Mouse (Mus musculus) embryo, embryonic 10.5 days (tissue): ENCODE measurements at regions not wholly inside any gene's neighbourhood (a gene's known extent, or its start where the extent isn't known, plus 50 kb on each side); places are given as distances from the start of the nearest gene placed in this dataset.

Experiments
- DNase-seq: peaks from one replicate; pipeline ENCODE4 v3.0.0-alpha.2; 2015; ENCODE audit warnings: low spot score

DNA sequence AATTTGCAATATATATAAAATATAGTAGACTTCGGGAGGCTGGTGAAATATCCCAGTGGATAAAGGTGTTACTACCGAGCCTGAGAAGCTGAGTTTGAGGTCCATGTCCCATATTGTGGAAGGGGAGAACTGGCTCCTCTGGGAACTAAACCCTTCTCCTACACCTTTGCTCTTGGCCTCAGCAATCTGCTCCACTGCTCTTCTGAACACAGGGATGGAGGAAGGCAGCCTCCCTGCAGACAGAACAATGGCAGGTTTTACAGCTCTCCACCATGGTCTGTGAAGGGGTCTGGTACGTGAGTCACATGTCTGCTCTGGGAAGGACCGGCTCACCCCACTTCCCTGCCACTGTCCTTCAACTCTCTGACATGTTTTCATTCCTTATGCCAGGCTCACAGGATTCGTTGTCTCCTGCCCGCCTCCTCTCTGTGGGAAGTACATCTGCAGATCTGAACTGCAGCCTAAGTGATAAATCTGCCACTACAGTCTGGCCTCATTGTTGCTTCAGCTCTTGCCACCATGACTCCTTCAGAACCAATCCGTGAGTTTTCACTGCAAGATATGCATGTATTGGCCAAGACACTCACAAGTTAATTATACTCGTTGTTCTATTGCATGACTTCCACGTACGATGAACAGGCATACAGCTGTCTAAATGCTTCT, 220.0 kb upstream of the Gm9767 start:
- DNase-seq: peak; percentile 19

DNA sequence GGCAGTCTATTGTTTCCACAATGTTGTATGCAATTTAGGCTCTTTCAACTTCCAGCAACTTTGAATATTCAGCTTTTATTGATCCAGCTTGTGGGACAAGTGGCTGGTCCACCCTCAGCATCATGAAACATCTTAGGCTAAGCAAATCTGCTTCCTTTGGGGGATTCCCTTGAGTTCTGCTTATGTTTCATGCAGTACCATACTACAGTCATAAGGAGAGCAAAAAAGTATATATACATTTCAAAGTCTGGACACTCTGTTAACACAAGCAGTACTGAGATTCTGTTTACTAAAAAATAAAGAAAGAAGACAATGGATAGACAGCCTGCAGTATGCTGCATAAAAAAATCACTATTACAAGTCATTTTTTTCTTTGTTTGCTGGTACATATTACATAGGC, 233.7 kb upstream of the Gm9767 start:
- DNase-seq: no peak

DNA sequence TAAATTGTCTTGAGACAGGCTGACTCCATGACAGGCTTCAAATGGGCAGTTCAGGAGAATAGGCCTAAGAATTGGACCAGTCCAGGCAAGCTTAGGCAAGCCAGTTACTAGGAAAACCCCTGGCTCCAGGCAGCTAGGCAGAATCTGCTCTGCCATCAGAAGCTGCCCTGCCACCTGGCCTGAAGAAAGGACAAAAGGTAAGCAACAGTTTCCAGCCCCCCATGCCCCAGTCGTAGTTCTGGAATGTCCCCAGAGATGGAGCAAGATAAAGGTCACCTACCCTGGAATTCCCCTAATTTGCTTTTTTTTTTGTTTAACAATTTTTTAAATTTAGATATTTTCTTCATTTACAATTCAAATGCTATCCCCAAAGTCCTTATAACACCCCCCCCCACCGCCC, 248.8 kb upstream of the Gm9767 start:
- no peak for DNase-seq

DNA sequence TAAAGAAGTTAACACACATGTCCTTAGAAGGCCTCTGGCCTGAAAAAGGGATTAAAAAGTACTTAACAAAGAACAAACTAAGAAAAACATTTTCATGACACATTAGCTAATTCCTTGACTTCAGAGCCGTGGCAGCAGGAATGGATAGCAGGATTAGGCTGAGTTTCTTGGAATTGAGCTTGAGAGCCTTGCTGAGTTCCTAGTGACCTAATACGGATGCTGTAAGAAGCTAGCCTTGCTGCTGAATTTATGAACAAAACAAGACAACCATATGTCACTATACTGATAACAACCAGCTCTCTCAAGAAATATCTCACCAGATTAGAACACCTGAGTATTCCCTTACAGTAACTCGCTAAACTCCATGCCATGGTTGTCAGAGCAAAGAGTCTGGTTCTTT, 268.2 kb upstream of the Smlr1 start:
- no peak for DNase-seq

DNA sequence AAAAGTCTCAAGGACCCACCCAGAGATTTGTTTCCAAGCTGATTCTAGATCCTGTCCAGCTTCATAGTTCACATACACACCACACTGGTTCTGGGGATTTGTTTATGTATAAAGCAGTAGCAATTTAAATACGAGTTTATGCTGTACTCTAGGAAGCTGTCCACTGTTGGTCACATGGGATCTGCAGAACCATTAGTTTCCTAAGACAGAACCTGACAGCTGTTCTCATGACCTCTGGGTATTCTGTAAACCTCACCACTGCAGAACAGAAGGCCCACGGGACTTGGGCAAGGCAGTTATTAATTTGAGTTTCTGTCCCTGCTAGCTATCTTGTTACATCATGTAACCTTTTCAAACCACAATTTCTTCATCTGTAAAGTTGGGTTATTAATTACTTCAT, 265.4 kb upstream of the Smlr1 start:
- no peak for DNase-seq

DNA sequence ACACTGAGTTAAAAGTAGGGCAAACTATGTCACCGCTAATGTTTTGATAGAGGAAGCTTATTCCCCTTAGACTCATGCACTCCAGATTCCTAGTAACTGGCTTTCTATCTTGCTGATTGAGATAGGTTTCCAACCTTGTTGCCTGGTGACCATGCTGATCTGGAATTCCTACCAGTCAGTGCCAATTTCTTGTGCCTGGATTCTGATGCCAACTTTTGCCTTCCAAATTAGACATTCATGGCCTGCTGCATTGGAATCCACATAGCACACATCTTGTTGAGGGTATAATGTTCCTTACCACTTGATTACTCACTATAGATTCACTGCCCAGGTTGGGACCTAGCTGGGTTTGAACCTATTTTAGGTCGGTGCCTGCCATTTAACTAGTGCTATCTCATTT, 262.8 kb upstream of the Smlr1 start:
- DNase-seq: no peak

DNA sequence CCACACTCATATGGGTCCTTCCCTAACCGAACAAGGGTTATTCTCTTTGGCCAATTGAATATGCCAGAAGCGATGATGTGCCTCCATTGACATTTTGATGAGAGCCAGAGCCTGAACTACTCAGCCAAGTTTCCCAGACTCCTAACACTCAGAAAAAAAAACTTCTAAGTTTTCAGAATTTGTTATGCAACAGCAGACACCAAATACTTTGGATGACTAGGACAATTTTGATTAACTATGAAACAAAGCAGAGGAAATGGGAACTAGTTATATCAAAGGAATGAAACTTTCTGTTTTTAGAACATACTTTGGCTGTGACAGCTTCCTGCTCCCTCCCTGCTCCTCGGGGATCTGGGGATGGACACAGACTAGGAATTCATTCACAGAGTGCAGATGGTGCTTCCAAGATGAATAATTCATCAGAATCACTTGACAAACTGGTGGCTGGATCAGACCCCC, 254.3 kb upstream of the Smlr1 start:
- no peak for DNase-seq

DNA sequence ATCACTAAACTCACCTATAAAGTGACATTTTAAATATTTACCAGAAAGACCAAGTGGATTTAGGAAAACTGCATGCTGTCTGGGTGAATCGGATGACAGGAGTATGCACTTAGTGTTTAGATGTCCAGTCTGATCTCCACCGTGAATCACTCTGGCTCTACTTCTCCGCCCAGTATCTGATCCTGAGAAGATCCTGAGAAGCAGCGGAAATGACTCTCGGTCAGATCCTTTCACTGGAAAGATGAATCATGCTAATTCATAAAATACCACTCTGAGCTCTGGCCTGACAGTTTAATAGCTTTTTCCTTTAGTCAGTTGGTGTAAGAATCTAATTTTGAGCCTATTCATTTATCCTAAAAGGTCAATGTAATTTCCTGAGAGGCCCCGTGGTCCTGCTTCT, 252.6 kb upstream of the Smlr1 start:
- no peak for DNase-seq

DNA sequence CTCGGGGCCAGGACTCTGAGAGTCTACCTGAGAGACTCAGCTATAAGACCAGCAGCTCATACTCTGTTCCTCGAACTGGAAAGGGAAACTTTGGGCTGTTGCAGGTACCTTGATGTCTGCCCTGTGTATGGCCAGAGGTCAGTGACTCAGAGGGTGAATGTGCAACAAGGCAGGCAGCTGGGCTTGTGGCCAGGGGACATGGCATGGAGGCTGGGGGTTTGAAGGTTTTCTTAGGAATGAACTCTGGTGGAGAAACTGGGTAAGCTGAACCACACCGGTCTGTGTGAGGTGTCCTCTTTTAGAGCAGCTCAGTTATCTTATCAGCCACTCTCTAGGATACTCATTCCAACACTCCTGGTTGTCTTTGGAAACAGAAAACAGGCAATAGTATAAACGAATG, 251.9 kb upstream of the Smlr1 start:
- DNase-seq: no peak

DNA sequence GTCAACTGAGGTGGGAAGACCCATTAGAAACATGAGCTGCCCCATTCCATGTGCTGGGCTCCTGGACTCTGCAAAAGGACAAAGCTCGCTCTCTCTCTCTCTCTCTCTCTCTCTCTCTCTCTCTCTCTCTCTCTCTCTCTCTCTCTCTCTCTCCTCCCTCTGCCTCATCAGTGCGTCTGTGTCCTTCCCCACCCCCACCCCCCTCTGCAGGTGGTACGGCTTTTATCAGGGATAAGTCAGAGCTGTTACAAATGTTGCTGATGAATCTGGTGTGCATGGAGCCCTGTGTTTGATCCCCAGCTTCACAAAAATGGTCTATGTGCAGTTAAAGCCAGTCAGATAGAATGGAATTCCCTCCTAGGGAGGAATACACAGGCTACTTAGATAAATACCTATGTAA, 247.8 kb upstream of the Smlr1 start:
- no peak for DNase-seq

DNA sequence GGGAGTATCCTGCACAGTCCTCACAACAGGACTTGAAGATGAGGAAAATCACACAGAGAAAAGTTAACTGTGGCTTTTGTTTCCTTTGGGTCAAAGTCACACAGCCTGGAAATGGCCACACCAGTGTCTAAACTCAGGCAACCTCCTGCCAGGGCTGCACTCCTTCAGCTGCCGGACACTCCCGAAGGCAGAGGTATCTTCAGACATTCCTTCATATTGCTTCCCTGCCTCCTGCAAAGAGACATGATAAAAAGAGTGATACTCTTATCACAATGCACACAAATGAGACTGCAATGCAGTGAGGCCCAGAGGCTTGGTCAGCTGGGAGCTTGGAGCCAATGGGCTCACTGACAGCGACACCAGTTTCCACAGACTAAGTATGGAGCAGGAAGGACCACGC, 243.4 kb upstream of the Smlr1 start:
- DNase-seq: no peak

DNA sequence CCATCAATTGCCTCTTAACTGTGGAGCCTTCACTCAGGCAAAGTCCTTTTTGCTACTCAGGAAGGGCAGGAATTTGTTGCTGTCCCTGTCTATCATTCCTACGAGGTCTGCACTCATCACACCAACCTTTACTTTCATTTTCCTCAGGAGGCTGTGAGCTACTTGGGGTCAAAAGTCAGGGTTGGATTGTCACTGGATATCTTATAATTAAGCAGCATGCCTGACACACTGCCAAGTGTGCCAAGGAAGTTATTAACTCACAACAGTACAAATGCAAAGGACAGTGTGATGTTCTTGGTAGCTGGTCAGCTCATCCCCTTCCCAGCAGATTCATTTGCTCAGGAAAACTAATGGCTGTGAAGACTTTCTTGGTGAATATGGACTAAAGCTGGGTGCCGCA, 241.7 kb upstream of the Smlr1 start:
- no peak for DNase-seq

DNA sequence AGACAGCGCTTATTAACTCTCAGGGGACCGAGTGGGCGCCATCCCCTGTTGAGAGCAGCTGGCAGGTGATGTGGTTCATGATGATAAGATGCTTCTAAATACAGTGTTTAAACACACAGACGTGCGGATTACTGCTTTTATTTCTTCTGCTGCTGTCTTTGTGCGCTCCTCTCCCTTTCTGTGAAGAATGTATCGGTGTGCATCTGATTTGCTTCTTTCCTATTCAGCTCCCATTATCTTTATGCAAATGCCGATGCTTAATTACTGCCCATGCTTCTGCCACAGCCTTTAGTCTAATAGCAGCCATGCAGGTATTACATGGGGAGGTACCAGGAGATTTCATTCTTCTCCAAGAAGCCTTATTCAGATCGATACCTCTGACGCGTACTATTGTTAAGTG, 240.6 kb upstream of the Smlr1 start:
- no peak for DNase-seq

DNA sequence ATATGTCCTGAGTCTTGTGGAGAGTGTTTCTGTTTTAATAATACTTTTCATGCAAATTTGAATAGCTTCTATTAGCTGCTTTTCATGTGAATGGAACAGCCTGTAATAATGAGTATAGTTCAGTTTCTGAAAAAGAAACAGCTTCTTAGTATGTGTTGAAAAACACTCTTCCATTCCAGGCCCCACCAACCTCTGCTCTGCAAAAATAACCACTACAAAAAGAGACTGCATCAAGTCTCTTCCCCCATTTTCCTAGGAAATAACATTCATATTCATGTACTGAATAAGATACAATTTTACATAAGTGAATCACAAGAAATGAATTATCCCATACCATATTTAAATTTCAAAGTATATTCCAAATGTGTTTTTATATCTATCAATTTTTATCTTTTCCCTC, 234.0 kb upstream of the Smlr1 start:
- DNase-seq: no peak

DNA sequence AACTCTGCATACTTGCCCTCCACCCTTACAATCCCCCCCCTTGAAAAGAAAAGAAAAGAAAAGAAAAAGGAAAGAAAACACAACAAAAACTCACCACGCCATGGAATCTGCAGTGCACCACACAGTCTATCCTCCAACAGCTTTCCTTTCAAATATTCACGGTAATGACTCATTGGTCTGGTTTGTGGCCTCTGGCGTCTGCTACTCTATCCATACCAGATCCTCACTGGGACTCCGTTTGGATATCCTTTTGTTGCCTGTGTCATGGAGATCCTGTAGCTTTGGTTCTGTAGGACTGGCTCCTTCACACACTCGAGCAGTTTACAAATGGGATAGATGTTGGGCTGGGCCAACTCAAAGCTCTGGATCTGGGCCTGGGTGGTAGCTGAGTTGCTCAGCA, 232.4 kb upstream of the Smlr1 start:
- no peak for DNase-seq

DNA sequence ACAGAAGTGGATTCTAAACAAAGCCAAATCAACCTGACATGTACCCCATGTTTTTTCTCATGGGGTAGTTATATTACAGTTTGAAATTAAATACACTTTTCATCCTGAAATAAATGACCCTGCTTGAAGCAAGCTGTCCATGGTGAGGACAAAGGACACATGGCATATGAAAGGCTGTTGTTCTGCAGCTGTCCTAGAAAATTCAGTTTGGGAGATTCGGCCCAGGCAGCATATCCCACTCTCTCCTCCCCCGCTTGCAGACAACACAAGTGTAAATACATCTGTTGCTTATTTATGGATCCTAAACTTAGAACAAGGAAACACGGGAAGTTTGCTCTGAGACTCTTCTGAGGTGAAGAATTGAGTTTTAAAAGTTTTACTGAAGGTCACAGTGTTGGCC, 218.2 kb upstream of the Smlr1 start:
- no peak for DNase-seq

DNA sequence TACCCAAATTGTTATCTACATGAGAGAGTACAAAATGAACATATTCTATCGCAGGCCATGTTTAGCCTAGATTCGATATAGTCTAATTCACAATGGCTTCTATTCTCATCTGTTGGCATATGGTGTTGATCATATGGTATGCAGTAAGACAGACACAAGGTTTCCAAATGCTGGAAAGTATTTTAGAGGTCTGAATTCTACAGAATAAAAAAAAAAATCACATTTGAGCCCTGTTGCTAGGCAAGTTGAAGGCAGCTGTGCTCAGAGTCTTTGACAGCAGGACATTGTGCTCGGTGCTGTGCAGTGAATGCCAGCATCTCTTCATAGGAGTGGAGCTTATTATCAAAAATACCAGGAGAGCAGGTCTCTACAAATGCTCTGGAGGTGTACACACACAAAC, 206.6 kb upstream of the Smlr1 start:
- peak; percentile 2 for DNase-seq

DNA sequence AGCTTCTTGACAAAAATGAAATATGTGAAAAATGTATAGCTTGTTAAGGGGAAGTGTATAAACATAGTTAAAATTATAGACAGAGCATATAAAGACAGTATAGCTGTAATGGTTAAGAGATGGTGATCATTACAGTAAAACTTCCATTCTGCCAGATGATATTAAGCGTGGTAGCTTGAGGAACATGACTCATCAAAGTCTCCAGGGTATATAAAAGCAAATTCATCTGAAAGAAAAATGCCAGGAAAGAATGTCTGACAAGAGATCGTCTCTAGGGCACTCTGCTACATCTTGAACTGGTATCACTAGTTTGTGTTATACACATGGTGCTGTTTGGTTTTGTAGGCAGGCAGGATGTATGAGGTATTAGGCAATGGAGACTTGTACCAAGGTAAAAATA, 204.9 kb upstream of the Smlr1 start:
- no peak for DNase-seq

DNA sequence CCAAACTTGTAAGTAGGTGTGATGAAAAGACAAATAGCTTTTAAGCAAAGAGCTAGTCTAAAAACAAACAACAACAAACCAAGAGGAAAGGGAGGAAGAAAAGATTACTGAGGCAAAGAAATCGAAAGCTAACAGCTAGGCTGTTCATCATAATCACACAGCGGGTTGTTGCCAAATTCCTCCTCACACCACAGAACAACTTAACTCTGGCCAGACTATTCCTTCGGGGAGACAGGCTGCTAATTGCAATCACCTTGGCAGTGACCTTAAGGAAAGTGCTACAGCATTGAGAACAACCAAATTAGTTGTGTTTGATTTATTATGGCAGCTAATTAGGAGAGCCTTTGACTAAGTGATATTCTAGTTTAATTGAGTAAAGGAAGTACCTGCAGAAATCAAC, 194.4 kb upstream of the Smlr1 start:
- DNase-seq: peak; percentile 5

DNA sequence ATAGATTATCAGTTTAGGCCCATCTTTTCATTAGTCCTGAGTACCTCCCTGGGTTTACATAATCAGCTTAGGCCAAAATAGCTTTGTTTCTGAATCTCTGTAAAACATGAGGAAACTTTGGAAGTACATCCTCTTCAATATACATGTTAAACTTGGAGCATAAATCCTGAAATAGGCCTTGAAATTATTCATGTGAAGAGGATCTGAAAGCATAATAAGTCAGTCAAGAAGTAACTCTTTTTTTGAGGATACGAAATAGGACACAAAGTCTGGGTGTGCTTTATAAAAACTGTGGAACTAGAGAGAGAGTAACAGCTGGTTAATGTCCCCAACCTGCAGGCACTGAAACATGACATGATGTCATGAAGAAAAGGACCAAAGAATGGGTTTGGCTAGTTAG, 187.9 kb upstream of the Smlr1 start:
- no peak for DNase-seq

DNA sequence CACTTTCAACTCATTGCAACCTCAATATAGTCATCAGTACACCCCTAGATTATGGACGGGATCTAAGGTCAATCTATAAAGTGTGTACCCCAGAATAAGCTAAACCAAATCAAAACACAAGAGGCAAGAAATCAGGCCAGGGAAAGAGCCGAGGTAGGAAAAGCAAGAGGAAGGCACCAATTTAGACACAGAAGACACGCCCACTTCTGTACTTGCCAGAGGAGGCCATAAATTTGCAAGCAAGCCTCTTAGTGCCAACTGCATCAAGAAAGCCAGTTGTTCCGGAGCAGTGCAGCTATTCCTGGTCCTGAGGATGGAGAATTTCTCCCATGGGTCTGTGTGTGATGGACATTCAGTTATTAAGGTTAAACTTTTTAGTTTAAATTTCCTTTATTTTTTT, 179.7 kb upstream of the Smlr1 start:
- DNase-seq: no peak

DNA sequence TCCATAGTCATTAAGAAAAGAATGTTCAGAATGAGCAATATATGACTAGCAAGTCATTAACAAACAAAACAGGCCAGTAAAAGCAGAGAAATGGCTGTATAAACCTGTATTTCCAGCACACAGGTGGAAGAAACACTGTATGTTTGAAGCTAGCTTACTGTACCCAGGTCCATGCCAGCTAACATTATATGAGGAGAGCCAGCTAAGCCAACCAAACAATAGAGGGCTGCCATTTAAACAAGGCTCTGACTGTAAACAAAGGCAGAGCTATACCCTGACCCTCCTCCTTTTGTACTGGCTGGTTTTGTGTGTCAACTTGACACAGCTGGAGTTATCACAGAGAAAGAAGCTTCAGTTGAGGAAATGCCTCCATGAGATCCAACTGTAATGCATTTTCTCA, 178.6 kb upstream of the Smlr1 start:
- DNase-seq: no peak

DNA sequence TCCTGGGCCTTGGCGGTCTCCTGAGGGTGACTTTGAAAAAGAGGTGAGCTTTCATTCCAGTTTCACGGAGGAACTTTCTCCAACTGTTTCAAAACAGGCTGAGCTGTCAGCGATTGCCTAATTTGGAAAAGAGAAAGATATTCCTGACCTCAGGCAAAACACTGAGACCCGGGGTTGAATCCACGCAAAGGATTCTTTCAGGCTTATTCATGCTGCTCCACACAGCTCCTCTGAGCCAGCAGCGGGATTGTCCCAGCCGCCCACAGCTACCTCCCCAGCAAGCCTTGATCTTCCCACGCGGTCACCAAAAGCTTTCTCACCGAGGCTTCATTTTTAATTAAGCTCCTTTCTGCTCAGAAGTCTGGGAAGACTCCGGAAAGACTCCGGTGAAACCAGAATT, 178.0 kb upstream of the Smlr1 start:
- no peak for DNase-seq

DNA sequence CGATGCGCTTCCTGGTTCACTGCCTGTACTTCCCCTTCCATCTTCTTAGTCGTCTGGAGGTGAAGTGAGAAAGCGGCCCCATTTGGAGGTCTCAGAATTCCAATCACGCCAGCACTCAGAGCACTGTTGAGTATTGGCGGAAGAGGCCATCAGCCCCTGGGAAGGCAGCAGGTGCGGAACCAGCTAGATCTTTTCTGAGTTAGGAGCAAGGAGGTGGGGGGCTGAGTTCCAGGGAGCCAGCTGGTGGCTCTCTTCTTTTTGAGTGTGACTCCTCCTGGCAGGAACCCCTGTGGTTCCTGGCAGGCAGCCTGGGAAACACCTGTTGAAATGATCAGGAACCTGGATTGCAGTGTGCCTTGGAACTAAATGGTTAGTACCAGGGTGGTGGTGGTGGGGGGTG, 171.9 kb upstream of the Smlr1 start:
- no peak for DNase-seq

DNA sequence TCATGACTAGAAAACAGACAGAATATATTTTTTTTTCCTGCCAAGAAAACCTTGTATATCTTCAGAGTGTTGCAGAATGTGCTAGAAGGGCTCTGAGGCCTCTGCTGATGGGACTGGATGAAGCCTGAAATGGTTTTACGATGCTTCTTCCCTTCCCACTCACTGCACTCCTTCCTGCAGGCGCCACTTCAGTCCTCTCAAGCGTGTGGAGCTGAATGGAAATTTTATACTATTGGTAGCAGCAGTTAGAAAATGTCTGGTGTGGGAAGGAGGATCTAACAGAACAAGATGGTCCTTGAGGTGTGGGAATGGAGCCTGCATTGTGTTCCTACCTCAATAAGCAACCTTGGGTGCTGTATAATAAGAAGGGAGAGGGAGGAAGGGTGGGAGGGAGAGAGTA, 166.1 kb upstream of the Smlr1 start:
- DNase-seq: no peak
